Mouse (Mus musculus) MEL (cell line): Measurements from ENCODE around the gene Pgs1. TPM values are rescaled to one million over a fixed set of nuclear protein-coding genes. Genes with fewer than 3 reads are reported as not detected.

Source experiments
- DNase-seq: peaks from one replicate; pipeline ENCODE4 v3.0.0; 2011; ENCODE audit warnings: low read depth, low spot score
- H3K27ac ChIP-seq: 2 replicates; pipeline ENCODE4 v1.5.1; 2012; ENCODE audit warnings: low read depth, mild to moderate bottlenecking, control low read depth, low read length, moderate library complexity; ENCODE audit not compliant: control insufficient read depth
- H3K27me3 ChIP-seq, 2 experiments: fragments of 150-350 bp in 1 of 2; sonication (generic) in 1 of 2; 2 replicates each; pipeline ENCODE4 v1.6.1; 2012; ENCODE audit warnings: low read length in 2 of 2, mild to moderate bottlenecking in 2 of 2, improper control_type of control experiment in 1 of 2, moderate library complexity in 1 of 2; ENCODE audit not compliant: insufficient read depth in 2 of 2, control insufficient read depth in 1 of 2
- H3K36me3 ChIP-seq, 2 experiments: 2 replicates each; pipeline ENCODE4 v1.6.1; 2012 to 2014; ENCODE audit warnings: low read length in 2 of 2, improper control_type of control experiment in 1 of 2, inconsistent platforms in 1 of 2, mild to moderate bottlenecking in 1 of 2; ENCODE audit not compliant: insufficient read depth in 2 of 2, control insufficient read depth in 1 of 2
- H3K4me1 ChIP-seq, 2 experiments: fragments of 150-350 bp in 1 of 2; sonication (generic) in 1 of 2; 2 replicates each; pipeline ENCODE4 v1.6.1; 2012; ENCODE audit warnings: low read length in 2 of 2, improper control_type of control experiment in 1 of 2, mild to moderate bottlenecking in 1 of 2; ENCODE audit not compliant: insufficient read depth in 2 of 2, control insufficient read depth in 1 of 2
- H3K4me3 ChIP-seq, 2 experiments: fragments of 150-350 bp in 1 of 2; sonication (generic) in 1 of 2; 2 replicates each; pipeline ENCODE4 v1.5.1; 2012; ENCODE audit warnings: low read depth in 2 of 2, low read length in 2 of 2, mild to moderate bottlenecking in 2 of 2, moderate library complexity in 2 of 2, control low read depth in 1 of 2, improper control_type of control experiment in 1 of 2; ENCODE audit not compliant: control insufficient read depth in 1 of 2, insufficient read depth in 1 of 2
- H3K79me2 ChIP-seq: 2 replicates; pipeline ENCODE4 v1.6.1; 2012; ENCODE audit warnings: mild to moderate bottlenecking, low read length, moderate library complexity; ENCODE audit not compliant: control insufficient read depth, poor library complexity, insufficient read depth
- H3K9ac ChIP-seq: 2 replicates; pipeline ENCODE4 v1.6.1; 2012; ENCODE audit warnings: low read depth, mild to moderate bottlenecking, control low read depth, low read length, moderate library complexity; ENCODE audit not compliant: control insufficient read depth, poor library complexity, severe bottlenecking
- H3K9me3 ChIP-seq: fragments of 150-350 bp; sonication (generic); replicated peaks from 2 replicates; pipeline ENCODE4 v1.6.1; 2012; ENCODE audit warnings: mild to moderate bottlenecking, low read length, improper control_type of control experiment, moderate library complexity; ENCODE audit not compliant: insufficient read depth
- CHD2 ChIP-seq: IDR thresholded peaks from 2 replicates; pipeline ENCODE4 v1.6.1; 2011; ENCODE audit warnings: low read length, improper control_type of control experiment
- CTCF ChIP-seq, 3 experiments: IDR thresholded peaks in 2 of 3; conservative IDR thresholded peaks in 1 of 3; 2 replicates each; pipeline ENCODE4 v1.5.1; 2011 to 2012; ENCODE audit warnings: low read length in 3 of 3, low read depth in 2 of 3, mild to moderate bottlenecking in 2 of 3, improper control_type of control experiment in 1 of 3, inconsistent platforms in 1 of 3, mixed read lengths in 1 of 3, moderate library complexity in 1 of 3; ENCODE audit not compliant: control insufficient read depth in 1 of 3, insufficient read depth in 1 of 3, poor library complexity in 1 of 3, severe bottlenecking in 1 of 3
- E2F4 ChIP-seq: IDR thresholded peaks from 2 replicates; pipeline ENCODE4 v1.6.1; 2011; ENCODE audit warnings: low read depth, low read length, improper control_type of control experiment, borderline replicate concordance
- EP300 ChIP-seq, 2 experiments: IDR thresholded peaks; 2 replicates each; pipeline ENCODE4 v1.6.1; 2011; ENCODE audit warnings: improper control_type of control experiment in 2 of 2, low read length in 2 of 2, low read depth in 1 of 2, mild to moderate bottlenecking in 1 of 2
- GATA1 ChIP-seq: IDR thresholded peaks from 2 replicates; pipeline ENCODE4 v1.6.1; 2011; ENCODE audit warnings: low read depth, low read length, improper control_type of control experiment
- HCFC1 ChIP-seq: IDR thresholded peaks from 2 replicates; pipeline ENCODE4 v1.6.1; 2012; ENCODE audit warnings: low read depth, mild to moderate bottlenecking, inconsistent platforms, low read length, improper control_type of control experiment, moderate library complexity
- JUND ChIP-seq: IDR thresholded peaks from 2 replicates; pipeline ENCODE4 v1.6.1; 2011; ENCODE audit warnings: low read depth, mild to moderate bottlenecking, improper control_type of control experiment, low read length
- KAT2A ChIP-seq: conservative IDR thresholded peaks from 2 replicates; pipeline ENCODE4 v1.6.1; 2012; ENCODE audit warnings: low read depth, low read length, improper control_type of control experiment, inconsistent platforms
- MEF2A ChIP-seq: IDR thresholded peaks from 2 replicates; pipeline ENCODE4 v1.6.1; 2014; ENCODE audit warnings: low read depth, mild to moderate bottlenecking, inconsistent platforms, low read length, improper control_type of control experiment; ENCODE audit not compliant: poor library complexity, insufficient replicate concordance, severe bottlenecking; ENCODE audit errors: extremely low read depth
- MXI1 ChIP-seq: IDR thresholded peaks from 2 replicates; pipeline ENCODE4 v1.6.1; 2011; ENCODE audit warnings: mild to moderate bottlenecking, low read depth, low read length, improper control_type of control experiment
- MYB ChIP-seq: IDR thresholded peaks from 2 replicates; pipeline ENCODE4 v1.6.1; 2011; ENCODE audit warnings: mild to moderate bottlenecking, low read depth, low read length, improper control_type of control experiment
- NELFE ChIP-seq: IDR thresholded peaks from 2 replicates; pipeline ENCODE4 v1.6.1; 2011; ENCODE audit warnings: low read depth, low read length, improper control_type of control experiment
- RAD21 ChIP-seq: IDR thresholded peaks from 2 replicates; pipeline ENCODE4 v1.6.1; 2011; ENCODE audit warnings: mild to moderate bottlenecking, low read depth, low read length, improper control_type of control experiment
- RCOR1 ChIP-seq: IDR thresholded peaks from 2 replicates; pipeline ENCODE4 v1.6.1; 2012; ENCODE audit warnings: low read depth, mild to moderate bottlenecking, inconsistent platforms, low read length, improper control_type of control experiment
- SMC3 ChIP-seq: IDR thresholded peaks from 2 replicates; pipeline ENCODE4 v1.6.1; 2011; ENCODE audit warnings: low read depth, low read length, improper control_type of control experiment
- UBTF ChIP-seq: IDR thresholded peaks from 2 replicates; pipeline ENCODE4 v1.6.1; 2012; ENCODE audit warnings: low read depth, mild to moderate bottlenecking, inconsistent platforms, low read length, improper control_type of control experiment, moderate library complexity, borderline replicate concordance; ENCODE audit not compliant: insufficient read depth
- USF1 ChIP-seq: IDR thresholded peaks from 2 replicates; pipeline ENCODE4 v1.6.1; 2014; ENCODE audit warnings: low read depth, mild to moderate bottlenecking, inconsistent platforms, low read length, improper control_type of control experiment, moderate library complexity
- ZC3H11A ChIP-seq: IDR thresholded peaks from 2 replicates; pipeline ENCODE4 v1.6.1; 2012; ENCODE audit warnings: low read depth, mild to moderate bottlenecking, inconsistent platforms, low read length, improper control_type of control experiment
- ZKSCAN1 ChIP-seq: IDR thresholded peaks from 2 replicates; pipeline ENCODE4 v1.6.1; 2012; ENCODE audit warnings: low read depth, mild to moderate bottlenecking, inconsistent platforms, low read length, improper control_type of control experiment, moderate library complexity
- ZMIZ1 ChIP-seq: IDR thresholded peaks from 2 replicates; pipeline ENCODE4 v1.6.1; 2012; ENCODE audit warnings: low read depth, mild to moderate bottlenecking, inconsistent platforms, low read length, improper control_type of control experiment, moderate library complexity
- ZNF384 ChIP-seq: IDR thresholded peaks from 2 replicates; pipeline ENCODE4 v1.6.1; 2012; ENCODE audit warnings: low read depth, mild to moderate bottlenecking, inconsistent platforms, low read length, improper control_type of control experiment
- polyA plus RNA-seq, 2 experiments: library from polyadenylated mRNA; stranded (reverse) in 1 of 2; unstranded in 1 of 2; fragments of >175 nt in 1 of 2; fragments of >200 nt in 1 of 2; gene quantifications; 2 replicates each; pipeline versions ENCODE4 v1.2.1 to v1.2.4; 2012; ENCODE audit warnings: low replicate concordance in 2 of 2, low read depth in 1 of 2; ENCODE audit not compliant: insufficient read length in 2 of 2, insufficient read depth in 1 of 2, missing spikeins in 1 of 2
- total RNA-seq: library from RNA; depleted of rRNA; stranded (reverse); fragments of 300-350 nt; gene quantifications from 2 replicates; pipeline ENCODE4 v1.2.3, GENCODE M21; 2012

Gene Pgs1
- total and polyA plus RNA-seq, 3 experiments, result 48.6 to 61.6 TPM; not detected in 1

GRCm38 (mm10) chr11:117939741-117940285 is 46.3 kb upstream of the Pgs1 start:
- no peak overlapping the region for H3K4me3 ChIP-seq
- TF ChIP-seq MXI1, result no peak
- no peak for TF ChIP-seq UBTF
- TF ChIP-seq NELFE, result no peak
- TF ChIP-seq SMC3, result no peak
- no peak for TF ChIP-seq JUND
- TF ChIP-seq GATA1, result no peak
- TF ChIP-seq ZMIZ1, result no peak
- no peak for TF ChIP-seq USF1
- no peak for TF ChIP-seq HCFC1
- TF ChIP-seq CHD2, result no peak
- TF ChIP-seq CTCF (IDR thresholded peaks at IDR 0.05 in 2 of 3, conservative IDR thresholded peaks at IDR 0.05 in 1 of 3; ENCODE audit: control insufficient read depth in 1 of 3, insufficient read depth in 1 of 3, low read depth in 2 of 3, low read length in 3 of 3, poor library complexity in 1 of 3, severe bottlenecking in 1 of 3), result no peak
- no peak for TF ChIP-seq ZC3H11A
- no peak for TF ChIP-seq RCOR1
- TF ChIP-seq, all 39 proteins: peak for 0
- H3K4me1 ChIP-seq, result no peaks in the 10 kb centered on the region
- H3K36me3 ChIP-seq, result no peaks in the 10 kb centered on the region
- no peak for DNase-seq
- H3K27me3 ChIP-seq, result peaks cover 0 to 18% of the 10 kb centered on the region in 2 experiments; a peak in 3 of 4 replicates
- H3K27ac ChIP-seq, result no peak overlapping the region
- H3K79me2 ChIP-seq, result no peaks in the 10 kb centered on the region
- no peaks in the 10 kb centered on the region for H3K9me3 ChIP-seq
- no peak overlapping the region for H3K9ac ChIP-seq

GRCm38 (mm10) chr11:117940881-117941280 is 45.2 kb upstream of the Pgs1 start:
- Histone ChIP-seq H3K36me3 (no peaks in the 10 kb centered on the region), H3K4me3 (no peak overlapping the region), H3K9ac (no peak overlapping the region), H3K79me2 (no peaks in the 10 kb centered on the region), H3K27ac (no peak overlapping the region)
- no peak for DNase-seq
- TF ChIP-seq RAD21 (no peak), ZKSCAN1 (no peak), ZNF384 (no peak), NELFE (no peak), E2F4 (no peak), JUND (no peak), MEF2A (no peak), USF1 (no peak), MYB (no peak), EP300 (IDR thresholded peaks at IDR 0.05; ENCODE audit: low read depth in 1 of 2, low read length in 2 of 2) (no peak), KAT2A (no peak)
- TF ChIP-seq, all 39 proteins: peak for 0
- Histone ChIP-seq H3K4me1 (no peaks in the 10 kb centered on the region), H3K27me3 (peaks cover 0 to 18% of the 10 kb centered on the region in 2 experiments; a peak in 3 of 4 replicates), H3K9me3 (no peaks in the 10 kb centered on the region)
